Mouse (Mus musculus) erythroblast, embryonic 14.5 days (primary cell): ENCODE measurements around the gene D17H6S53E.

Experiments
- GATA1 ChIP-seq: IDR thresholded peaks from 2 replicates; pipeline ENCODE4 v1.6.1; 2012; ENCODE audit warnings: low read length, inconsistent platforms, mixed read lengths
- TAL1 ChIP-seq: IDR thresholded peaks from 3 replicates; pipeline ENCODE4 v1.6.1; 2012; ENCODE audit warnings: low read length, inconsistent platforms, mixed read lengths

DNA sequence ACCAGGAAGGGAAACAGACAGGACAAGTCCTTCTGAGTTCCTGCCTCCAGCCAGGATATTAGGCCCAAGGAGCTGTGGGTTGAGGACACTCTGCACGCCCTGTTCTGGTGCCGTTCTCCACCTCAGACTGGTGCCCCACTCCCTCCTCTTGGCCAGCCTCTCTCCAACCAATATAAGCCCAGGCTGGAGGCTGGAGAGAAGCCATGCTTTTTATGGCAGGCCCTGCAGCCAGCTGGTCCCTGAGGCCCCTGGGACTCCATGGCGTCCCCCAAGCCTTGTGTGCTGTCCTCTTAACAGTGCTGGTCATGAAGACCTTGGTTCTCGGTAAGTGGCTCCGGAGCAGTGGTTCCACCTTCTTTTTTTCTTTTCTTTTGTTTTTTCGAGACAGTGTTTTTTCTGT, 18.1 kb upstream of the D17H6S53E start, which contains the start of gene Ly6g5c:
- TF ChIP-seq GATA1 (no peak), TAL1 (no peak)
